Mouse (Mus musculus) cerebellum, postnatal 14 days (tissue): ENCODE results near the gene Col12a1.
A peak's percentile ranks its signal among the peaks of the same experiment; 100 is the strongest.

Experiments
- DNase-seq, 2 experiments: peaks; one replicate each; pipeline ENCODE4 v3.0.0; 2021; ENCODE audit warnings: mixed read lengths in 2 of 2

Gene Col12a1

GRCm38 (mm10) chr9:79600237-79600570, 118.4 kb downstream of the Col12a1 start:
- no peak for DNase-seq

GRCm38 (mm10) chr9:79599395-79600236, 119.0 kb downstream of the Col12a1 start:
- peak; percentile 4 for DNase-seq

- no peak for DNase-seq
These were observed 120.1 kb downstream of the Col12a1 start for GRCm38 (mm10) chr9:79598578-79598977.

GRCm38 (mm10) chr9:79586415-79587195, 132.0 kb downstream of the Col12a1 start:
- no peak for DNase-seq

- DNase-seq, result no peak
These were observed 151.8 kb downstream of the Col12a1 start for GRCm38 (mm10) chr9:79566838-79567237.

- DNase-seq, result no peak
These were observed 165.3 kb downstream of the Col12a1 start for GRCm38 (mm10) chr9:79553297-79553696.
